Mouse (Mus musculus) ES-Bruce4 (cell line): ENCODE measurements at regions not wholly inside any gene's neighbourhood (a gene's known extent, or its start where the extent isn't known, plus 50 kb on each side); places are given as distances from the start of the nearest gene placed in this dataset.

Source experiments
- H3K27ac ChIP-seq: 2 replicates; pipeline ENCODE4 v1.5.1; 2012; ENCODE audit warnings: low read length, inconsistent platforms; ENCODE audit not compliant: insufficient read depth
- H3K27me3 ChIP-seq: 2 replicates; pipeline ENCODE4 v1.6.1; 2012; ENCODE audit warnings: mild to moderate bottlenecking, low read length, inconsistent platforms; ENCODE audit not compliant: control insufficient read depth, poor library complexity, insufficient read depth, severe bottlenecking
- H3K36me3 ChIP-seq: 2 replicates; pipeline ENCODE4 v1.6.1; 2012; ENCODE audit warnings: inconsistent platforms, mild to moderate bottlenecking, low read length, moderate library complexity; ENCODE audit not compliant: control insufficient read depth, poor library complexity, insufficient read depth, severe bottlenecking
- H3K4me1 ChIP-seq: one replicate; pipeline ENCODE4 v1.8.1; 2011; ENCODE audit warnings: low read length; ENCODE audit not compliant: control insufficient read depth, insufficient read depth
- H3K4me3 ChIP-seq: 2 replicates; pipeline ENCODE4 v1.5.1; 2011; ENCODE audit warnings: low read depth, mild to moderate bottlenecking, low read length
- H3K9ac ChIP-seq: 2 replicates; pipeline ENCODE4 v1.6.1; 2012; ENCODE audit warnings: low read depth, mild to moderate bottlenecking, inconsistent platforms; ENCODE audit not compliant: poor library complexity, severe bottlenecking
- H3K9me3 ChIP-seq: replicated peaks from 2 replicates; pipeline ENCODE4 v1.6.1; 2012; ENCODE audit warnings: mild to moderate bottlenecking, low read length, inconsistent platforms; ENCODE audit not compliant: control insufficient read depth, poor library complexity, insufficient read depth, severe bottlenecking
- CTCF ChIP-seq: IDR thresholded peaks from one replicate; pipeline ENCODE4 v1.8.1; 2011; ENCODE audit warnings: low read depth, low read length
- EP300 ChIP-seq: IDR thresholded peaks from 2 replicates; pipeline ENCODE4 v1.6.1; 2011; ENCODE audit warnings: low read depth, low read length; ENCODE audit not compliant: insufficient read depth
- POLR2A ChIP-seq: IDR thresholded peaks from one replicate; pipeline ENCODE4 v1.8.1; 2011; ENCODE audit warnings: low read length; ENCODE audit not compliant: insufficient read depth

DNA sequence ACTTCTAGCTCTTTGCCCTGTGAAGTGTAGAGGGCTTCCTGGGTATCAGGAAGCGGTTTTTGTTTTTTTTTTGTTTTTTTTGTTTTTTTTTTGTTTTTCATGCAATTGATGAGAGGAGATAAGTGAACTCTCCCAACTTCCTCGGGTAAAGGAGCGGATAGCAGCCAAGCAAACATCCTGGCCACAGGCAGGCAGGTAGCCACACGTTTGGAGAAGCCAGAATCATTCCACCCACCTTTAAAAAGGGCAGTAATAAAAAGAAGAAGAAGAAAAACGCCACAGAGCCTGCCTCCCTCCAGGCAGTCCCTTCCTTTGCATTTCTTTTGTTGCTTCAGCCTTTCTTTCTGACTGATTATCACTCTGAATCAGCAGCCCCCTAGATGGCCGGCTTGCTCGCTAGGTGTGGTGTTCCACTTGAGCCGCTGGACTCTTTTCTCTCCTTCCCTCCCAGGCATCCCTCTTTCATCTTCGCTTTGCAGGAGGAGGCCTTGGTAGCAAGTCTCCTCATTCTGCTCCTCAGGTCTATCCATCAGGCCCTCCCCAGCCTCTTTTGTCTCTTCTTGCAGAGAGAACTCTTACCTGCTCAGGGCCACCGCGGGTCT is 323.9 kb upstream of the Gm765 start:
- H3K36me3 ChIP-seq, result no peaks in the 10 kb centered on the region
- H3K4me3 ChIP-seq, result no peak overlapping the region
- 0 out of 2 replicates have a peak, but pooled peaks cover 5% of the 10 kb centered on the region for H3K9me3 ChIP-seq
- H3K4me1 ChIP-seq, result peaks cover 3% of the 10 kb centered on the region
- no peaks in the 10 kb centered on the region for H3K27me3 ChIP-seq
- H3K27ac ChIP-seq, result no peak overlapping the region
- no peak overlapping the region for H3K9ac ChIP-seq
- TF ChIP-seq CTCF (no peak), EP300 (no peak), POLR2A (no peak)

DNA sequence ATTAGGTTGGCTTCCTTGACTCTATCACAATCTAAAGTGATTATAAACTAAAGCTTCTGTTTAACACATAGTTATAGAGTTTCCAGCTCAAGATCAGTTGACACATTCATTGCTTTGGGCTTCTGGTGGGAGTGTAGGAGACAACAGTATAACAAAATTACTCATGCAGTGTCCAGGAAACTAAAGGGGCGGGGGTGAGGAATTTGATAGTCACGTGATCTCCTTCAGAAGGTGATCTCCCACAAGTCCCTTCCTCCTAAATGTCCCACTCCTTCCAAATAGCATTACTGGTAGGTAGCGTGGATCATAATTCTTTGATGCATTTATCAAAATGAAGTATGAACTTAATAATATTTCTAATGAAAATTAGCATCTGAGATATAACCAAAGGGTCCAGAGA is 309.3 kb upstream of the Gm765 start:
- no peak for TF ChIP-seq CTCF
- no peak for TF ChIP-seq POLR2A
- TF ChIP-seq EP300, result no peak
- H3K9ac ChIP-seq, result no peak overlapping the region
- no peaks in the 10 kb centered on the region for H3K9me3 ChIP-seq
- no peak overlapping the region for H3K4me3 ChIP-seq
- H3K27me3 ChIP-seq, result no peaks in the 10 kb centered on the region
- no peak overlapping the region for H3K27ac ChIP-seq
- H3K36me3 ChIP-seq, result no peaks in the 10 kb centered on the region
- no peaks in the 10 kb centered on the region for H3K4me1 ChIP-seq

DNA sequence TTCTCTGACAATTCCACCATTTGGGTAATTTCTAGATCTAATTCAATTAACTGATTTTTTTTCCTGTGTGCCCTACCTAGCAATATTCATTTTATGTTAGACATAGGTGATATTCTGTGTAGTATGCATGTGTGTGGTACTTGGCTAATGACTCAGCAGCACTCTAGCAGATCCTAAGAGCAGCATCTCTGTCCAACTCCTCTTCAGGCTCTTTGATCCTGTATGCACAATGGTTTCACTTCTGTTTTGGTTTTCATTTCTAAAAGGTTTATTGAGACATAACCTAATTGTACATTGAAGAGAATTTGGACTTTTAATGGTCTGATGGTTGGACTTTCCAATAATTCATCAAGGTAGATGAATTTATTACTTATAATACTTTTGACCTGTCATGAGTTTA is 308.8 kb upstream of the Gm765 start:
- Histone ChIP-seq H3K27ac (no peak overlapping the region), H3K9me3 (no peaks in the 10 kb centered on the region), H3K9ac (no peak overlapping the region), H3K4me3 (no peak overlapping the region), H3K27me3 (no peaks in the 10 kb centered on the region), H3K4me1 (no peaks in the 10 kb centered on the region), H3K36me3 (no peaks in the 10 kb centered on the region)
- TF ChIP-seq EP300 (no peak), CTCF (no peak), POLR2A (no peak)

- no peaks in the 10 kb centered on the region for H3K4me1 ChIP-seq
These were observed 297.8 kb upstream of the Gm765 start for GRCm38 (mm10) chr6:98640316-98640715.

DNA sequence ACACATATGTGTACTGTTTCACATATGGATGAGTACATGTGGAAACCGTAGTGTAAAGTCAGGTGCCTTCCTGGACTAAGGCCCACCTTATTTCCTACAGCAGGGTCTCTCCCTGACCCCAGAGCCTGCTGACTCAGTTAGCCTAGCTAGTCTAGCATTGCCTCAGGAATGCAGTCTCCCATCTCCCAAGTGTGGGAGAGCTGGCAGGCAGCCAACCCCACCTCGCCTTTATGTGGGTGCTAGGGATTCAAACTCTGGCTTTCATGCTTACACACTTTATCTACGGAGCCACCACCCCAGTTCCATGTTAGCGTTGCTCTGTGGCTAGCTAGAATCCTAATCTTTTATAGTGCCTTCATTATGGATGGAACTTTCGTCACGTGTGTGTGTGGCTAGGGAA is 293.3 kb upstream of the Gm765 start:
- Histone ChIP-seq H3K27me3 (no peaks in the 10 kb centered on the region), H3K9ac (no peak overlapping the region), H3K9me3 (no peaks in the 10 kb centered on the region), H3K4me3 (no peak overlapping the region), H3K36me3 (no peaks in the 10 kb centered on the region), H3K4me1 (no peaks in the 10 kb centered on the region), H3K27ac (no peak overlapping the region)
- no peak for TF ChIP-seq POLR2A
- TF ChIP-seq CTCF, result no peak
- no peak for TF ChIP-seq EP300

More at GRCm38 (mm10) chr6:98640316-98640715, 297.8 kb upstream of the Gm765 start:
- H3K9me3 ChIP-seq, result no peaks in the 10 kb centered on the region
- H3K27ac ChIP-seq, result no peak overlapping the region
- no peak overlapping the region for H3K9ac ChIP-seq
- no peaks in the 10 kb centered on the region for H3K27me3 ChIP-seq
- H3K36me3 ChIP-seq, result no peaks in the 10 kb centered on the region
- no peak for TF ChIP-seq CTCF
- no peak for TF ChIP-seq EP300
- no peak for TF ChIP-seq POLR2A
- H3K4me3 ChIP-seq, result no peak overlapping the region

GRCm38 (mm10) chr6:98632278-98633063 is 289.9 kb upstream of the Gm765 start:
- no peak overlapping the region for H3K4me3 ChIP-seq
- no peaks in the 10 kb centered on the region for H3K27me3 ChIP-seq
- no peak overlapping the region for H3K27ac ChIP-seq

More at GRCm38 (mm10) chr6:98632278-98633063, 289.9 kb upstream of the Gm765 start:
- no peak for TF ChIP-seq POLR2A
- TF ChIP-seq EP300, result no peak
- TF ChIP-seq CTCF, result no peak
- no peak overlapping the region for H3K9ac ChIP-seq
- H3K36me3 ChIP-seq, result no peaks in the 10 kb centered on the region
- no peaks in the 10 kb centered on the region for H3K4me1 ChIP-seq
- no peaks in the 10 kb centered on the region for H3K9me3 ChIP-seq
